Mouse (Mus musculus): ENCODE data around the gene Mrpl1. TPM values are rescaled to one million over a fixed set of nuclear protein-coding genes. Genes with fewer than 3 reads are reported as not detected.

Gene Mrpl1
- polyA plus RNA-seq, 1 experiment from 2014 or later = 15.0 TPM

DNA sequence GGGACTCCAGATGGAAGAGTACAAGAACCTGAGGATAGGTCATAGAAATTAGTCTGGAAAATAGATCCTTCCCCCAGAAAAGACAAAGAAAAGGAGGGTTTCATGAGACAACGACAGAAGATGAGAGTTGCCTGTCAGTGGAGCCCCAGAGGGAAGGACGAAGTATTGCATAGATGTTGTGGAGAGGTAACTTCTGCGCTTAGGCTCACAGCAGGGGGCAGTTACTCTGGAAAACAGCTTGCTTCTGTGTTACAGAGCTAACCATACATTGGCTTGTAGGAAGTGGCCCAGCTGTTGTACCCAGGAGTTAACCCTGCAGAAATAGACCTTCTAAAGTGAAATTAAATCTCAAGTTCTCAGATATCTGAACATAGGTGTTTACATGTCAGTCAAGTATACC is 45.9 kb downstream of the Mrpl1 start:
- 91% methylated on average over 3 of the region's 3 CpGs for WGBS
- no peak overlapping the region for H3K9ac ChIP-seq
- H3K4me1 ChIP-seq = no peaks in the 10 kb centered on the region
- no peaks in the 10 kb centered on the region for H3K27me3 ChIP-seq (replicated peaks)
- H3K36me3 ChIP-seq (replicated peaks) = no peaks in the 10 kb centered on the region
- ATAC-seq (replicated peaks) = no peak
- no peak overlapping the region for H3K4me2 ChIP-seq
- H3K9me3 ChIP-seq = no peaks in the 10 kb centered on the region
- no peak overlapping the region for H3K4me3 ChIP-seq
- H3K27ac ChIP-seq = no peak overlapping the region

- no peak for ATAC-seq (replicated peaks)
- no peak overlapping the region for H3K4me3 ChIP-seq
- H3K27me3 ChIP-seq (replicated peaks) = no peaks in the 10 kb centered on the region
- no peak overlapping the region for H3K4me2 ChIP-seq
- H3K4me1 ChIP-seq = no peaks in the 10 kb centered on the region
- H3K36me3 ChIP-seq (replicated peaks) = no peaks in the 10 kb centered on the region; the same call in 1 of the 2 replicates
- no peak overlapping the region for H3K9ac ChIP-seq
- no peaks in the 10 kb centered on the region for H3K9me3 ChIP-seq
- no peak overlapping the region for H3K27ac ChIP-seq
- WGBS = 89% methylated on average over 5 of the region's 5 CpGs
Observed at GRCm38 (mm10) chr5:96258210-96258609, 48.9 kb downstream of the Mrpl1 start.

GRCm38 (mm10) chr5:96267017-96267702 is 57.9 kb downstream of the Mrpl1 start:
- no peak overlapping the region for H3K4me2 ChIP-seq
- 66% methylated on average over 3 of the region's 3 CpGs for WGBS
- H3K4me1 ChIP-seq = no peaks in the 10 kb centered on the region
- H3K27me3 ChIP-seq (replicated peaks) = no peaks in the 10 kb centered on the region
- no peak overlapping the region for H3K27ac ChIP-seq
- H3K9me3 ChIP-seq = no peaks in the 10 kb centered on the region
- ATAC-seq (replicated peaks) = peak; percentile 84; the same call in 1 of the 2 replicates
- no peak overlapping the region for H3K9ac ChIP-seq
- H3K36me3 ChIP-seq (replicated peaks) = peaks cover 8% of the 10 kb centered on the region; the same call in 1 of the 2 replicates
- no peak overlapping the region for H3K4me3 ChIP-seq

GRCm38 (mm10) chr5:96271070-96271469 is 61.8 kb downstream of the Mrpl1 start:
- Histone ChIP-seq H3K36me3 (replicated peaks) (0 out of 2 replicates have a peak, but pooled peaks cover 2% of the 10 kb centered on the region), H3K4me1 (no peaks in the 10 kb centered on the region), H3K9me3 (no peaks in the 10 kb centered on the region), H3K27ac (no peak overlapping the region), H3K4me3 (no peak overlapping the region), H3K4me2 (no peak overlapping the region), H3K27me3 (replicated peaks) (no peaks in the 10 kb centered on the region), H3K9ac (no peak overlapping the region)
- 95% methylated on average over 6 of the region's 6 CpGs for WGBS
- no peak for ATAC-seq (replicated peaks)

DNA sequence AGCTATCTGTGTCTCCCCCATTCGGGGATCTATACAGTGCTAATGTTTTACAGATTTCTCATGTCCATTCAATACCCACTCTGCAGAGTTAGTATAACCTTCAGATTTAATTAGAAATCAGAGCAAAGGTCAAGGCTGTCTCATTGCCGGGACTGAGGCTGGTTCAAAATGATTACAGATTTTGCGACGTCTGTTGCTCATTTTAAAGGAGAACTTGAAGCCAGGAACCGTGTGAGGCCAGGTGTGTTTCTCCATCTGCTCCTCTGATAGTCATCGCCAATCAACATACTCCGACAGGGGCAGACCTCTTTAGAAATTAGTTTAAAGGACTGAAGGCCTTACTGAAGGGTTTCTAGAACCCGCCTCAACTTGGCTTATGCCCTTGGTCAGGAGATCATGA is 96.5 kb downstream of the Mrpl1 start:
- H3K4me2 ChIP-seq = no peak overlapping the region
- 76% methylated on average over 8 of the region's 8 CpGs for WGBS

GRCm38 (mm10) chr5:96306271-96306670 is 97.0 kb downstream of the Mrpl1 start:
- Histone ChIP-seq H3K9ac (no peak overlapping the region), H3K4me2 (no peak overlapping the region), H3K9me3 (no peaks in the 10 kb centered on the region), H3K4me3 (no peak overlapping the region), H3K36me3 (replicated peaks) (no peaks in the 10 kb centered on the region), H3K27me3 (replicated peaks) (no peaks in the 10 kb centered on the region), H3K4me1 (0 out of 2 replicates have a peak, but pooled peaks cover 7% of the 10 kb centered on the region), H3K27ac (no peak overlapping the region)
- no peak for ATAC-seq (replicated peaks)
- 71% methylated on average over 1 of the region's 1 CpGs for WGBS

More for the DNA sequence above, 96.5 kb downstream of the Mrpl1 start:
- ATAC-seq (replicated peaks) = no peak
- Histone ChIP-seq H3K9ac (no peak overlapping the region), H3K36me3 (replicated peaks) (no peaks in the 10 kb centered on the region), H3K27me3 (replicated peaks) (no peaks in the 10 kb centered on the region), H3K4me1 (0 out of 2 replicates have a peak, but pooled peaks cover 7% of the 10 kb centered on the region), H3K27ac (no peak overlapping the region), H3K9me3 (no peaks in the 10 kb centered on the region), H3K4me3 (no peak overlapping the region)

DNA sequence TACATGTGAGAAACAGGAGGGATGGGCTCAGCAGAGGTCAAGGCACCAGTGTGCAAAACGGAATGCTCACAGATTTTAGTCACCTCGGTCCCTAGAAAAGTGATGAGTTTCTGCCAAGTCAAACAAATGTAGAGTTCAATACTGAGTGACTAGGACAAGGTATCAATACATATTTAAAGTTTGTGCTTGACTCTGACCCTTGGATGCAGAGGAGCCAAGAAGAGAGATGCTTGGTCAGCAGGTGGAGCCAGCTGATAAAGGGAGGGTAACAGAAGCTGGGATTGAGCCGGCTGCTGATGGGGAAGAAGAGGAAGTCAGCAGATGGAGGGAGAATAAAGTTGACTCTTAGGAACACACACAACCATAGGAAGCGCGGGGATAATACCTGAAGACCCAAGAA is 97.5 kb downstream of the Mrpl1 start:
- no peak overlapping the region for H3K9ac ChIP-seq
- no peak overlapping the region for H3K4me3 ChIP-seq
- no peak overlapping the region for H3K4me2 ChIP-seq
- H3K36me3 ChIP-seq (replicated peaks) = no peaks in the 10 kb centered on the region
- 0 out of 2 replicates have a peak, but pooled peaks cover 7% of the 10 kb centered on the region for H3K4me1 ChIP-seq
- no peak for ATAC-seq (replicated peaks)
- WGBS = 75% methylated on average over 5 of the region's 5 CpGs
- no peak overlapping the region for H3K27ac ChIP-seq
- no peaks in the 10 kb centered on the region for H3K9me3 ChIP-seq
- no peaks in the 10 kb centered on the region for H3K27me3 ChIP-seq (replicated peaks)

DNA sequence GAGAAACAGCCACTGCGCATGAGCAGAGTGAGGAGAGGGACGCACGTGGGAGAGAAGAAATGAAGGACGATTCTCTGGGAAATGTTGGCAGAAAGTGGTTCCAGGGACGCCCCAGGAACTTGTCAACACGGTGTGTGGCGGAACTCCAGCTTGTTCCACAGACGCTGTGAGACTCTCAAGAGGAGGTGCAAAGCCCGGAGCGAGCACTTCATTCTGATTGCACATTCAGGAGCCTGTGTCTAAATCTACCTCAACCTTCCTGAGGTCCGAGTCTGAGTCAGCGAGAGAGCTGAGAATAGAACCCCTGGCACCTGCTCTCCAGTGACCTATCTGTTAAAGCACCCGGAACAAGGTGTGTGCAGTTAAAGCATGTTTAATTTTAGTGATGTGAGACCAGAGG is 98.8 kb downstream of the Mrpl1 start:
- H3K9me3 ChIP-seq = no peaks in the 10 kb centered on the region
- no peak overlapping the region for H3K4me3 ChIP-seq
- H3K4me1 ChIP-seq = 0 out of 2 replicates have a peak, but pooled peaks cover 7% of the 10 kb centered on the region
- no peaks in the 10 kb centered on the region for H3K36me3 ChIP-seq (replicated peaks)
- no peak overlapping the region for H3K9ac ChIP-seq
- H3K27ac ChIP-seq = 0 out of 2 replicates have a peak overlapping the region, but pooled peaks have one; percentile 8
- 72% methylated on average over 13 of the region's 13 CpGs for WGBS
- H3K4me2 ChIP-seq = 0 out of 2 replicates have a peak overlapping the region, but pooled peaks have one; percentile 3
- no peak; the same call in 1 of the 2 replicates for ATAC-seq (replicated peaks)
- H3K27me3 ChIP-seq (replicated peaks) = no peaks in the 10 kb centered on the region

DNA sequence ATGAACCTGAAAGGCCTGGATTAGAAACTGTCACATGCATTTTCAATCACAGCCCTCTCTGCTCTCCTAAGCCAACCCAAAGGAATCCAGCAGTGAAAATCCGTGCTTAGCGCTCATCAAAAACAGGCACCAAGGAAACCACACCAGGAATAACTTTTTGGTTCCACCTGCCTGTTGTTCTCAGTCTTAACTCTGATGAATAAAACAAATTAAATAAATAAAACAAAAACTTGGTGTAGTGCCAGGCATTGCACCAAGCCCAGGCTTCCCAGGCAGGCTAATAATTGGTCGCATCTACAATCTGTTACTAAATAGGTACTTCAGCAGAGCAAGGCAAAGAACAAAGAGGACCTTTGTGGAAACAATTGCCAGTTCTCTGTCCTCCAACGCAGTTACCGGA is 99.4 kb downstream of the Mrpl1 start:
- 0 out of 2 replicates have a peak overlapping the region, but pooled peaks have one; percentile 3 for H3K4me2 ChIP-seq
- whole genome bisulfite sequencing = 32% methylated on average over 5 of the region's 5 CpGs

GRCm38 (mm10) chr5:96309566-96309965 is 100.3 kb downstream of the Mrpl1 start:
- 0 out of 2 replicates have a peak, but pooled peaks cover 7% of the 10 kb centered on the region for H3K4me1 ChIP-seq
- no peaks in the 10 kb centered on the region for H3K27me3 ChIP-seq (replicated peaks)
- no peak for ATAC-seq (replicated peaks)
- no peak overlapping the region for H3K4me2 ChIP-seq
- no peak overlapping the region for H3K4me3 ChIP-seq
- H3K9me3 ChIP-seq = no peaks in the 10 kb centered on the region
- no peaks in the 10 kb centered on the region for H3K36me3 ChIP-seq (replicated peaks)
- whole genome bisulfite sequencing = 95% methylated on average over 5 of the region's 5 CpGs
- H3K9ac ChIP-seq = no peak overlapping the region
- H3K27ac ChIP-seq = no peak overlapping the region

More for the DNA sequence above, 99.4 kb downstream of the Mrpl1 start:
- Histone ChIP-seq H3K4me1 (0 out of 2 replicates have a peak, but pooled peaks cover 7% of the 10 kb centered on the region), H3K36me3 (replicated peaks) (no peaks in the 10 kb centered on the region), H3K4me3 (no peak overlapping the region), H3K27me3 (replicated peaks) (no peaks in the 10 kb centered on the region), H3K9me3 (no peaks in the 10 kb centered on the region), H3K27ac (0 out of 2 replicates have a peak overlapping the region, but pooled peaks have one; percentile 8), H3K9ac (no peak overlapping the region)
- no peak; the same call in 1 of the 2 replicates for ATAC-seq (replicated peaks)

- Histone ChIP-seq H3K27ac (no peak overlapping the region), H3K27me3 (replicated peaks) (no peaks in the 10 kb centered on the region), H3K9me3 (no peaks in the 10 kb centered on the region), H3K4me3 (no peak overlapping the region), H3K4me2 (no peak overlapping the region), H3K9ac (no peak overlapping the region), H3K36me3 (replicated peaks) (no peaks in the 10 kb centered on the region), H3K4me1 (0 out of 2 replicates have a peak, but pooled peaks cover 7% of the 10 kb centered on the region)
- ATAC-seq (replicated peaks) = no peak
- 79% methylated on average over 8 of the region's 8 CpGs for WGBS
Observed at GRCm38 (mm10) chr5:96311677-96312076, 102.4 kb downstream of the Mrpl1 start.
